Mouse (Mus musculus) small intestine, adult 2 months (tissue): ENCODE measurements around the gene Gm20388.

Experiments
- CTCF ChIP-seq: fragments of 200-500 bp; IDR thresholded peaks from 2 replicates; pipeline ENCODE4 v1.5.1; 2012; ENCODE audit warnings: low read depth, mild to moderate bottlenecking, control low read depth, inconsistent platforms, low read length, moderate library complexity, mixed read lengths; ENCODE audit not compliant: insufficient replicate concordance, insufficient read length; ENCODE audit errors: extremely low read depth
- POLR2A ChIP-seq: fragments of 200-500 bp; IDR thresholded peaks from 2 replicates; pipeline ENCODE4 v1.6.1; 2012; ENCODE audit warnings: low read depth, mild to moderate bottlenecking, control low read depth, inconsistent platforms, low read length, moderate library complexity

DNA sequence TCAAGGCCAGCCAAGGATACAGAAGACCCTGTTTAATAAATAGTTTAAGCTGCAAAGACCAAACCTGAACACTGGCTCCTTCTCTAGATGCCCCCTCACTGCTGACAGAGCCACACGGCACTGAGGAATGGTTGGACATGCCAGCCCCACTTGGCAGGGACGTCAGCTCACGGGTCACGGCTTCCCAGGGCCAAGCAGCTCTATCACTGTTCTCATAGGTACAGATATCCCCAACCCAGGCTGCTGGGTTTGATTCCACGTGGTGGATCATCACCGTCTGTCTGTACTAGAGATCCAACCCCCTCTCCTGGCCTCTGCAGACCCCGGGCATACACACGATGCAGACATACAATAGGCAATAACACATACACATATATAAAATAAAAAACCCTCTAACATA lies 3380.0 kb downstream of the Gm20388 start:
- TF ChIP-seq CTCF (no peak), POLR2A (no peak)
